Mouse (Mus musculus) gastrocnemius, adult 8-10 months (tissue): Measurements from ENCODE around the gene Loxl4. TPM values are rescaled to one million over a fixed set of nuclear protein-coding genes. Genes with fewer than 3 reads are reported as not detected.

ENCODE experiments used
- DNase-seq, 2 experiments: peaks; one replicate each; pipeline ENCODE4 v3.0.0; 2022; ENCODE audit warnings: low spot score in 2 of 2
- total RNA-seq, 4 experiments: library from RNA; stranded (reverse); gene quantifications; 2 replicates each; pipeline ENCODE4 v1.2.4; 2022

The Loxl4 gene
- total RNA-seq, 4 experiments from 2014 or later: 0.56 to 1.3 (median 1.1) TPM

DNA sequence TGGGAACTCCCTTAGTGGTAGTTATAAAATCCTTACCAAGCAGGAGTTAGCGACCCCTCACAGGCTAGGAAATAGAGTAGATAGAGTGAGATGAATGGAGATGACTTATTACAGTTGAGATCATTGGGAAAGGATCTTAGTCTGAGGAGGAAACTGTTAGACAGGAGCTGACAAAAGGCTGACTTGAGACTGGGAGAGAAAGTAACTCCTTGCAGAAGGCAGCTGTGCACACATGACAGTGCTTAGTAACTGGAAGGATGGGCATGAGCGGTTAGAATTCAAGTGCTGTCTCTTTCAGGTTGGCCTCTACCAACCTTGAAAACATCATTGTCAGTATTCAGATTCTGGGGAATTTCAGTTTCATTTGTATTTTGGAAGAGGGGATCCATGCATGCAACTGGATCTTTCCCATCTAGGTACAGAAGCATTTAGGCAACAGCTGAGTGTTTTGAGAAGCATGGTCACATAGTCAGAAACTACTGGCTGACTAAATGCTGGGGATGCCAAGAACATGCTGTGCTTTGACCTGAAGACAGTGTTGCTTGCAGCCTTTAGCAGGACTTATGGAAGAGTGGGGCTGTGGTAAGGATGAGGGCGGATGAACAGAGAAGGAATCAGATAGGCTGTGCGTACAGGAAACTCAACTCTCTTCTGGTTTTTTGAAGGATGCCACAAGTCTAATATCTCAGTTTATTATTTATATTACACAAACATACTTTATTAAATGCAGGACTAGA, 46.2 kb downstream of the Loxl4 start:
- DNase-seq: peak in 1 of 2 experiments; percentile 11

DNA sequence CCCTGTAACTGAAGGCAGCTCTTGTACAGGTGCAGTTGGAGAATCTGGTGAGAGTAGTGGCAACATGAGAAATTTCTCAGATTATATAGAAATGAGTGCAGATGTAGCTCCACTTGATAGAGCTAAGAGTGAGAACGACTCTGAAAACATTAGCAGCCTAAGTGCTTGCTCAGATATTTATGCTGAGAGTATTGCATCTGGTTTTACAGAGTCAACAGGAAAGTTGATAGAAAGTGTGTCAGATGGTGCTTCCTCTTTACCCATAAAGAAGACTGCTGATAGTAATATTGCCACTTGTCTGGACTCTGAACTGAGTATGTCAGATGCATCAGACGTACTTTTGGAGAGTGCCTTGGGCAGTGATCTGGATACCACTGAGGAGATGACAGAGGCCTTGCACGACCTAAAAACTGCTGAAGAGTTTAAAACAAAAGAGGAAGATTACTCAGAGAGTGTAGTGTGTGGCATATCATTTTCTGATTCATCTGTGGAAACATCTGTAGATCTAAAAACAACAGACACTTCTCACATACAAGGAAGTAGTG, 48.8 kb downstream of the Loxl4 start:
- DNase-seq: no peak

GRCm38 (mm10) chr19:42562981-42563380, 49.6 kb downstream of the Loxl4 start:
- no peak for DNase-seq

- DNase-seq: peak in 1 of 2 experiments; percentile 27
Measured at GRCm38 (mm10) chr19:42561991-42562390, 50.6 kb downstream of the Loxl4 start.

GRCm38 (mm10) chr19:42558701-42559100, 53.9 kb downstream of the Loxl4 start:
- DNase-seq: no peak

Other genes with a start within 250 kb of the Loxl4 start
- gene Crtac1, start 181.0 kb downstream of the Loxl4 start, total RNA-seq: under 1 TPM in 3 of 4 experiments, not detected in 1; 0.10 to 0.97 (median 0.27) TPM
- 10 to 100 TPM; 11.2 to 15.9 (median 13.3) TPM for gene R3hcc1l, start 94.1 kb downstream of the Loxl4 start, total RNA-seq
- 1 to 10 TPM in 1 of 4 experiments, under 1 TPM in 3; 0.53 to 1.2 (median 0.87) TPM for gene Pyroxd2, start 140.0 kb upstream of the Loxl4 start, total RNA-seq
- 1 to 10 TPM in 1 of 4 experiments, under 1 TPM in 3; 0.46 to 1.0 (median 0.86) TPM for gene Hps1, start 167.2 kb upstream of the Loxl4 start, total RNA-seq